Mouse (Mus musculus): ENCODE measurements around the gene Grik4. TPM values are rescaled to one million over a fixed set of nuclear protein-coding genes. Genes with fewer than 3 reads are reported as not detected.
A peak's percentile ranks its signal among the peaks of the same experiment; 100 is the strongest.

Grik4 gene
- total RNA-seq, 2 experiments from 2014 or later: 0.05 TPM; not detected in 1

- no peak for DNase-seq
Observed at GRCm38 (mm10) chr9:42488071-42488470, 456.2 kb downstream of the Grik4 start.

- no peak for DNase-seq
Observed at GRCm38 (mm10) chr9:42486913-42487312, 457.4 kb downstream of the Grik4 start.

GRCm38 (mm10) chr9:42484667-42485066 lies 459.6 kb downstream of the Grik4 start:
- no peak for DNase-seq

GRCm38 (mm10) chr9:42482944-42483343 lies 461.3 kb downstream of the Grik4 start:
- DNase-seq: no peak

GRCm38 (mm10) chr9:42476166-42476565 lies 468.1 kb downstream of the Grik4 start:
- no peak for DNase-seq

GRCm38 (mm10) chr9:42474244-42474643 lies 470.0 kb downstream of the Grik4 start:
- no peak for DNase-seq

GRCm38 (mm10) chr9:42471921-42472747 lies 472.2 kb downstream of the Grik4 start:
- DNase-seq: peak; percentile 89 to 93

- DNase-seq: peak; percentile 73 to 81
Observed at GRCm38 (mm10) chr9:42471214-42471613, 473.1 kb downstream of the Grik4 start.

GRCm38 (mm10) chr9:42469323-42469722 lies 475.0 kb downstream of the Grik4 start:
- DNase-seq: no peak

- no peak for DNase-seq
Observed at GRCm38 (mm10) chr9:42468360-42468759, 475.9 kb downstream of the Grik4 start.

Small RNA genes within 50 kb of the gene (microRNA-seq; reads per million reads assigned to microRNA genes)
- 0 reads per million in 2 experiments for gene Gm27509

Other genes with a start within 250 kb of the Grik4 start
- gene Arhgef12, start 162.7 kb upstream of the Grik4 start, total RNA-seq (2021): 100 to 1,000 TPM; 119 to 128 TPM
- gene Tmem136, start 172.1 kb upstream of the Grik4 start, total RNA-seq (2021): 1 to 10 TPM; 5.0 to 6.2 TPM